Mouse (Mus musculus) gastrocnemius, adult 2 months (tissue): ENCODE measurements around the gene Kprp. TPM values are rescaled to one million over a fixed set of nuclear protein-coding genes. Genes with fewer than 3 reads are reported as not detected.
"Not testable (repeated sequence)": the region's sequence is repeated elsewhere in the genome, so short reads cannot be mapped to it uniquely, and the experiment has no call there.

Source experiments
- DNase-seq: peaks from one replicate; pipeline ENCODE4 v3.0.0; 2022
- H3K27ac ChIP-seq: fragments of 200-600 bp; 2 replicates; pipeline ENCODE4 v1.8.1; 2022; ENCODE audit warnings: mild to moderate bottlenecking
- H3K4me3 ChIP-seq: fragments of 200-600 bp; 2 replicates; pipeline ENCODE4 v1.8.1; 2022; ENCODE audit warnings: mild to moderate bottlenecking, moderate library complexity
- CTCF ChIP-seq: fragments of 200-600 bp; IDR thresholded peaks from 2 replicates; pipeline ENCODE4 v1.8.1; 2022; ENCODE audit warnings: antibody characterized with exemption, mild to moderate bottlenecking, moderate library complexity
- intact Hi-C: fragments of 180-260 bp; cut with DNase I; formaldehyde crosslinking; loops from one replicate; pipeline ENCODE4 v1.15.1; 2025
- long read RNA-seq, 2 experiments: library from polyadenylated mRNA; stranded (forward); transcript quantifications; one replicate each; pipeline ENCODE4 v2.0.0; 2021
- total RNA-seq, 2 experiments: library from RNA; stranded (reverse); gene quantifications; 2 replicates each; pipeline ENCODE4 v1.2.3; 2021

The Kprp gene
- not detected for total RNA-seq
- long read RNA-seq, experiment 1: 0 reads
- long read RNA-seq, experiment 2: 0 reads

- intact Hi-C loops: no loop called here
- Histone ChIP-seq H3K27ac (no peak within 1 kb of the TSS), H3K4me3 (no peak within 1 kb of the TSS)
- no peak for DNase-seq
- no peak for TF ChIP-seq CTCF
Observed at GRCm38 (mm10) chr3:92827108-92827507, at the start of gene Kprp. Gene Kprp (minus strand): TSS chr3:92827247.

- no peak overlapping the region for H3K4me3 ChIP-seq
- no peak for TF ChIP-seq CTCF
- DNase-seq: no peak
- no peak overlapping the region for H3K27ac ChIP-seq
- intact Hi-C loops: no loop called here
Observed at GRCm38 (mm10) chr3:92874180-92874579, 47.1 kb upstream of the Kprp start.

GRCm38 (mm10) chr3:92870116-92870515 is 43.1 kb upstream of the Kprp start, which contains the start of gene 2310050C09Rik:
Gene 2310050C09Rik (minus strand): TSS chr3:92870216.
- no peak for DNase-seq
- no peak for TF ChIP-seq CTCF
- no peak within 1 kb of the TSS for H3K4me3 ChIP-seq
- H3K27ac ChIP-seq: no peak within 1 kb of the TSS
- intact Hi-C loops: no loop called here

- Histone ChIP-seq H3K4me3 (no peak within 1 kb of the TSS), H3K27ac (no peak within 1 kb of the TSS)
- no peak for DNase-seq
- intact Hi-C loops: no loop called here
- no peak for TF ChIP-seq CTCF
Observed at GRCm38 (mm10) chr3:92851186-92851585, 24.1 kb upstream of the Kprp start, which contains the start of gene Lce1l. Gene Lce1l (minus strand): TSS chr3:92851286.

- intact Hi-C loops: no loop called here
Observed at GRCm38 (mm10) chr3:92825808-92826207, 1.2 kb downstream of the Kprp start.

GRCm38 (mm10) chr3:92816036-92816435 is 11.0 kb downstream of the Kprp start:
- H3K4me3 ChIP-seq, intact Hi-C loops, H3K27ac ChIP-seq, DNase-seq: not testable (repeated sequence)

More at GRCm38 (mm10) chr3:92825808-92826207, 1.2 kb downstream of the Kprp start:
- TF ChIP-seq CTCF: no peak
- no peak for DNase-seq
- no peak overlapping the region for H3K4me3 ChIP-seq
- no peak overlapping the region for H3K27ac ChIP-seq

GRCm38 (mm10) chr3:92815581-92815980 is 11.5 kb downstream of the Kprp start:
- intact Hi-C loops: no loop called here
- no peak for DNase-seq
- Histone ChIP-seq H3K27ac (no peak overlapping the region), H3K4me3 (no peak overlapping the region)
- no peak for TF ChIP-seq CTCF

- no peak within 1 kb of the TSS for H3K27ac ChIP-seq
- no peak within 1 kb of the TSS for H3K4me3 ChIP-seq
- TF ChIP-seq CTCF: no peak
- intact Hi-C loops: no loop called here
- no peak for DNase-seq
Observed at GRCm38 (mm10) chr3:92807791-92808190, 19.3 kb downstream of the Kprp start, which contains the start of gene Lce1k. Gene Lce1k (minus strand): TSS chr3:92807891.

GRCm38 (mm10) chr3:92790414-92790813 is 36.6 kb downstream of the Kprp start, which contains the start of gene Lce1j:
Gene Lce1j (minus strand): TSS chr3:92790514.
- TF ChIP-seq CTCF: no peak
- intact Hi-C loops: no loop called here
- Histone ChIP-seq H3K4me3 (no peak within 1 kb of the TSS), H3K27ac (no peak within 1 kb of the TSS)
- no peak for DNase-seq

- intact Hi-C loops: no loop called here
- no peak within 1 kb of the TSS for H3K27ac ChIP-seq
- no peak for TF ChIP-seq CTCF
- no peak for DNase-seq
- H3K4me3 ChIP-seq: no peak within 1 kb of the TSS
Observed at GRCm38 (mm10) chr3:92778799-92779198, 48.2 kb downstream of the Kprp start, which contains the start of gene Lce1i. Gene Lce1i (minus strand): TSS chr3:92778899.

Other genes starting within 250 kb of the Kprp start
- gene Smcp, start 238.2 kb downstream of the Kprp start, total RNA-seq: not detected
- not detected for gene 2210017I01Rik, start 219.8 kb downstream of the Kprp start, total RNA-seq
- gene Lce6a, start 205.6 kb downstream of the Kprp start, total RNA-seq: not detected
- gene Lce1a1, start 178.9 kb downstream of the Kprp start, total RNA-seq: not detected
- gene Lce1b, start 170.3 kb downstream of the Kprp start, total RNA-seq: not detected
- gene Lce1a2, start 156.9 kb downstream of the Kprp start, total RNA-seq: not detected
- gene Lce1c, start 148.0 kb downstream of the Kprp start, total RNA-seq: not detected
- not detected for gene Lce1d, start 140.0 kb downstream of the Kprp start, total RNA-seq
- gene Lce1e, start 118.2 kb downstream of the Kprp start, total RNA-seq: not detected
- gene Lce1f, start 106.9 kb downstream of the Kprp start, total RNA-seq: not detected
- not detected for gene Gm38119, start 88.2 kb downstream of the Kprp start, total RNA-seq
- gene Lce1g, start 74.9 kb downstream of the Kprp start, total RNA-seq: not detected
- gene Lce1h, start 62.2 kb downstream of the Kprp start, total RNA-seq: not detected
- gene Lce1i, start 48.3 kb downstream of the Kprp start, total RNA-seq: not detected
- gene Lce1j, start 36.7 kb downstream of the Kprp start, total RNA-seq: not detected
- gene Lce1k, start 19.4 kb downstream of the Kprp start, total RNA-seq: not detected
- gene Lce1l, start 24.0 kb upstream of the Kprp start, total RNA-seq: not detected
- gene 2310050C09Rik, start 43.0 kb upstream of the Kprp start, total RNA-seq: not detected
- not detected for gene Lce3a, start 99.0 kb upstream of the Kprp start, total RNA-seq
- gene Lce3b, start 105.7 kb upstream of the Kprp start, total RNA-seq: not detected
- gene Lce3c, start 117.2 kb upstream of the Kprp start, total RNA-seq: not detected
- not detected for gene Lce3d, start 130.1 kb upstream of the Kprp start, total RNA-seq
- gene Lce3e, start 139.8 kb upstream of the Kprp start, total RNA-seq: not detected
- not detected for gene Lce3f, start 165.0 kb upstream of the Kprp start, total RNA-seq
- gene Crct1, start 188.4 kb upstream of the Kprp start, total RNA-seq: not detected
- gene Lce1m, start 191.8 kb upstream of the Kprp start, total RNA-seq: not detected
- gene Gm4858, start 241.6 kb upstream of the Kprp start, total RNA-seq: not detected